Mouse (Mus musculus): ENCODE data around the gene Itpr2.

Itpr2 gene

DNA sequence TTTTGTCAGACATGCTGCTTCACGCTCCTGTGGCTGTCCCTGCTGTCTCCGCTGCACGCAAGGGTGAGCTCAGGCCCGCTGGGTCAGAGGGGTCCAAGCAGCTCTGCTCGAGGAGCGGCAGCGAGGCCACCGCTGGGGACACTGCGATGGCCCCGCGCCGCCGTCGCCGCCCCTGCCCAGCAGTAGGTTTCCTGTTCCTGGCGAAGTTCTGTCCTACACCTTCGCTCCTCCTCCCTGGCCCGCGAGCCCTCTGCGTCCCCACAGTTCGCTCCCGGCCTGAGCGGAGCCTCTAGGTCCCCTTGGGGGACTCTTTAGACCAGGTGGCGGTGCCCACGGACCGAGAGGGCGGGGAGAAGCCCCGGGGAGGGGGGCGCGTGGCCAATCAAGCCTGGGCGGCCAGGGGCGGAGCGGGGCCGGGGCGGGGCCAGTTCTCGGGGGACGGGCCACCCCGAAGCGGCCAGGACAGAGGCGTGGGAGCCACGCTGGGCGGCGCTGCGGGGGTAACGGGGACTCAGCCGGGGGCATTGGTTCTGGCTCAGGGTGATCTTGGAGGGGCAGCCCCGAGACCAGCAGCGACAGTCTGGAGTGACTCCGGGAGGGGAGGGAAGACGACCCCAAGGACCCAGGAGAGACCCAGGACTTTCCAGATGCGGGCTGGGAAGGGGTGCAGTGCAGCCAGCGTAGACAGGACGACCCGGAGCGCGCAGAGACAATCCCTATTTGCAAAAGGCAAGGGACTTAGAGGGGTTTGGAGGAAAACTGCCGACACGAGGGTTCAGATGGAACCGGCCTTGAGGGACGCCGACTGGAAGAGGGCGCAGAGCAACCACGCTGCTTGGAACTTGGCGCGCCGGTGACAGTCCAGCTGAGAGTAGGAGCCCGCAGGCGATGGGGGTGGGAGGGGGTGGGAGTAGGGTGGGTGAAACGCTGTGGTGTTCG, at the start of gene Itpr2:
Gene Itpr2 (minus strand): TSS at position 358 of the 939 bp plus-strand sequence.
- DNase-seq (ENCODE audit: low read depth, low spot score) = peak; percentile 95

DNA sequence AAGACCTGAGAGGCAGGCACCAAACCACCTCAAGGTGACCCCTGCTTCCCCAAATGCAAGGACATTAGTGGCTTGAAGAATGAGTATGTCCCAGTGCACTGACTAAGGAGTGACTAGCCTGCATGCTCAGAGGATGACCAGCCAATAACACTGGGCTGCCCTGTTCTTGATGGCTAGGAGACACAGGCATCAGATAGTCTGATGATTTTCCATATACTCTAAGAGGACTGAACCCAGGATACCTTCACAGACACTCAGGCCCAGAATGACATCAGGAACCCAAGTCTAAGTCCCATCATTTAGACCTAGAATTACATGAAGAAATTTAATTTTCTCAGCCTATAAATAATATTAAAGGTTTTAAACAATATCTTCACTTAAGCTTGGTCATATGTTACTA, 49.3 kb upstream of the Itpr2 start:
- no peak for DNase-seq (ENCODE audit: low read depth, low spot score)

DNA sequence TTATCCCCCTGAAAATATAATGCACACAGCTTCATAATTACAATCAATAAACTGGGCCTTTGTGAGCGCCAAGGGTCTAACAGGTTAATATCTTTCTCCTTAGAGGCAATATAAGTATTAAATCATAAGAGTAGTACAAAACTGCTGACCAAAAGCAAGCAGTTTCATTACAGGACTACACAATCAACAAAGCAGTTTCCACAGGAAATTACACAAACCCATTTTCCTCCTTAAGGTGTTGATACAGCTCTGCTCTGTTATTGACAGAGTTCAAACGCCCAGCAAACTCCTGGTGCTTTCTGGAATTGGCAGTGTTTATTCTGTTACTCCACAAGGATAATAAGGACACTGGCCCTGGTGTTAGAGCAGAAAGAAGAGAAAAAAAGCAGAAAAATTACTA, 48.4 kb upstream of the Itpr2 start:
- no peak for DNase-seq (ENCODE audit: low read depth, low spot score)

DNA sequence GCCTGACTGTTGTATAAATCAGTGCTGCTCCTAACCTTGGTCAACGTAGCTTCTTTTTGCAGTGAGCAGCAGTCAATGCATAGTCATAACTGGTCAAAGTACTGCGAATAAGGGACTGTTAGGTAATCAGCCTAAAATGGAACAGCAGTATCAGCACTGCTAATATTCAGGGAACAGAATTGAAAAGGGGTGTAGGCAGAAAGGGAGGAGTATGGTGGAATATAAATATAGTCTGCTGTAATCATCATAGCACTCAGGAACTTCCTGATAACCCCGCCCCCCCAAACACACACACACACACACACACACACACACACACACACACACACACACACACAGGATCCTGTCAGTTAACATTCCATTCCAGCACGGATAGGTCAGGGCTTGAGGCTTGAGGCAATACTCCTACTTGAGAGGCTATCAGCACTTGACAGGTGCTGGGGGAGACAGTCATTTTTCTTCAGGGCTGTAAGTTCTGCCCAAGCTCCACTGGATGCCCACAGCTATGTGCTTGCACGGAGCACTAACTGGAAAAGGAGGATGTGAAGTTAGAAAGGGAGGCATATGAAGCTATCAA, 43.4 kb upstream of the Itpr2 start:
- DNase-seq (ENCODE audit: low read depth, low spot score) = no peak

DNA sequence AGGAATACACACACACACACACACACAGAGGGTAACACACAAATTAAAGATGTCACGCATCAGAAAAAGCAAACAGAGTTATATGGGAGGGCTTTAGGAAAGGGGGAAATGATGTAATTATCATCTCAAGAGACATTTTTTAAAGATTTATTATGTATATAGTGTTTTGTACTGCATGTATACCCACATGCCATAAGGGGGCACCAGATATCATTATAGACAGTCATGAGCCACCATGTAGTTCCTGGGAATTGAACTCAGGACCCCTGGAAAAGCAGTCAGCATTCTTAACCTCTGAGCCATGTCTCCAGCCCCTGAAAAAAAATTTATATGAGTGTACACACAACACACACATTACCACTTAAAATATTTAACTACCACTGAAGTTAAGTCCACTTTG, 42.6 kb upstream of the Itpr2 start:
- DNase-seq (ENCODE audit: low read depth, low spot score) = peak; percentile 30

DNA sequence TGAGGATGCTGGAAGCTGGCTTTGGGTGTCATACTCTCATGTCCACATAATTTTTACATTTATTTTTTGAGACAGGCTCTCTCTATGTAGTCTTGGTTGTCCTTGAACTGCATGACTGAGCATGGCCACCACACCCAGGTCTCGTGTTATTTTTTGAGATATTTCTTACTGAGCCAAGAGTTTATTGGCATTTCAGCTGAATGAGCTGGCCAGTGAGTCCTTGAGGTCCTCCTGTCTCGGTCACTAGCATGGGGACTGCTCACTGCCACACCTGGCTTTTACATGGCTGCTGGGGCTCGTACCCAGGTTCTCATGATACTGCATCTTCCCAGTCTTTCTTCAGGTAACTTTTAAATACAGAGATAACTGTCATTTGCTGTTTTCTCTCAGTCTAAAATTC, 38.4 kb upstream of the Itpr2 start:
- no peak for DNase-seq (ENCODE audit: low read depth, low spot score)

DNA sequence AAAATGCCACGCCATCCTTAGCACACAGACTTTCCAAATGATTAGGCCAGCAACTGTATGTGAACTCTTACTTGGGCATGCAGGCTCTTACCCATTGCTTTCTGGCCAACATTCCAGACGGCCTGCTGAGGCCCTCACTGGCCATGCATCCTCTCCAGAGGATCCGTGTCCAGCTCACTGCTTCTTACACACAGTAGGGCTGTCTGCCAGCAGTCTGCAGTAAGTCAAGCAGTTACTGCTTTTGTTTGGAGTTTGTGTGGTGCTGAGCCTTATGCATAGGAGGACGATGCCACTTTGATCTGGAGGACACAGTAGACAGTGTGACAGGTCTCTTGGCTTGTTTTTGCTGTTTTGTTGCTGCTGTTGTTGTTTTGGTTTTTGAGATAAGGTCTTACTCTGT, 36.6 kb upstream of the Itpr2 start:
- DNase-seq (ENCODE audit: low read depth, low spot score) = no peak

DNA sequence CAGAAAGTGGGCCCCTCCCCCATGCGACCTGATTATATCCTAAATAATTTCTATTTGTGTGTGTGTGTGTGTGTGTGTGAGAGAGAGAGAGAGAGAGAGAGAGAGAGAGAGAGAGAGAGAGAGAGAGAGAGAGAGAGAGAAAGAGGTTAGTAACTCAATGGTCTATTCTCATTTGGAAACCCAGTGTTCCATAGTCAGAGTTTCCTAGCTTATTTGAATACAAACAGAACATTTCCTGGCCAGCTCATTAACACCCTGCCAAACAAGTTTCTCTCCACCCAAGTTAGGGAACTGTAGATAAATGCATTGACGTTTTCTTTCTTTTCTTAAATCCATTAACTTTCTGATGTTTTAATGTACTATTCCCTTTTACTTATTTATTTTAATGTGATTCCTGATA, 36.0 kb upstream of the Itpr2 start:
- no peak for DNase-seq (ENCODE audit: low read depth, low spot score)

DNA sequence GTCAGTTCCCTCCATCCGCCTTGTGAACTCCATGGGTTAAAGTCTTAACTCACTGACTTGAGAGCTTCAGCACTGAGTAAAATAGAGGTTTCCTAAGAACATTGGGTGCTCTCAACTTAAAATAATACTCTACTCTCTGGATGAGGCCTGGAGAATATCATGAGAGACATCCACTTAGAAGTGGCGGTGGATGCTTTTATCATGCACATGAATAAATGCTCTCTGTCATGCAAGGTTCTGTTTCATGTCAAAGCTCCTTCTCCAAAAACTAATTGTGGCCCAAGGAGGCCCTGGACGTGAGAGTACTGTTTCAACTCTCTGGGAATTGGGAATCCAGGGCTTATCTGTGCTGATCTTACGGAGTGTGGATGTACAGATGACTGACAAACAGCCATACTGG, 35.1 kb upstream of the Itpr2 start:
- no peak for DNase-seq (ENCODE audit: low read depth, low spot score)

DNA sequence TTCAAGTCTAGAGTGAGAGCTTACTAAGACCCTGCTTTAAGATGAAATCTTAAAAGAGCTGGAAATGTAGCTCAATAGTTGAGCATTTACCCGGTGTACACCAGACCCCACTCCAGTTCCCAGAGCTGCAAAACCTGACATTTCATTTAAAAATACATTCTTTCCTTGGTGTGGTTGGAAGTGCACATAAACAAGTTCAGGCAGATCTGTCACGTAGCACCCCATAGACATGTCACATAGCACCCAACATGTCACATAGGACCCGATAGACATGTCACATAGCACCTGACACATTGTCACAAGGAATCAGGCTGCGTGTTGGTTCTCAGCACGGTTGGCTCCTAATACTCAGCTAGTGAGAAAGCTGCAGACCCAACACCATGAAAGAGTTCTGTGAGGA, 33.5 kb upstream of the Itpr2 start:
- DNase-seq (ENCODE audit: low read depth, low spot score) = no peak

DNA sequence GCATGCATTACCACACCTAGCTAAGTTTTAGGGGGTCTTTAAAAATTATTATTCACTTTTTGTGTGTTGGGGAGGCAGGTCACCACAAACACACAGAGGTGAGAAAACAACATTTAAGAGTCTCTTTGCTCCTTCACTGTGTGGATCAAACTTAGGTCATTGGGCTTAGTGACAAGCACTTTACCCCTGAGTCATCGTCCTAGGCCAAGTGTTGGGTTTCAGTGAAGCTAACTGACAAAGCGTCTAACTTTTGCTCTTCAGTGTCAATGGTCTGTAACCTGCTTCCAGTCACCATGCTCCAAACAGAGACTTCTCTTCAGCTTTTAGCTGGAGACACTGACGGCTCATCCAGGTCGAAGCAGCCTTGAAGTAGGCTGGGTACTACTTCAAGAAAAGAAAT, 31.1 kb upstream of the Itpr2 start:
- DNase-seq (ENCODE audit: low read depth, low spot score) = no peak

DNA sequence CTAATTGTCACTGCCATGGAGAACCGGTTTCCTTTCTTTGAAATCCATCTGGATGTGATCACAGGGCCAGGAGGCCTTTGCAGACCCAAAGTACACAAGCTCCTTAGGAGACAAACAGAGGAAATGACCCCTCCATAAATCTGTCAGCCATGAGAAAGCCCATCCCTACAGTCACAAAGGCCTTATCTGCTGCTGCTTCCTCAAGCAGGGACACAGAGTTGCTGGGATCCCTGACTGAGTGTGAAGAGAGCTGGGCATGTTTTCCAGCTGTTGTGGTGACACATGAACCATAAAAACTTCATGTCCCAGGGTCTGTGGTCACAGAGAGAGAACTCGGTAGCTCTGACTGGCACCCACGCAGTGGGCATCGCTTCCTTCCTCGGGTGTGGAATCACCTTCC, 28.7 kb upstream of the Itpr2 start:
- DNase-seq (ENCODE audit: low read depth, low spot score) = no peak

DNA sequence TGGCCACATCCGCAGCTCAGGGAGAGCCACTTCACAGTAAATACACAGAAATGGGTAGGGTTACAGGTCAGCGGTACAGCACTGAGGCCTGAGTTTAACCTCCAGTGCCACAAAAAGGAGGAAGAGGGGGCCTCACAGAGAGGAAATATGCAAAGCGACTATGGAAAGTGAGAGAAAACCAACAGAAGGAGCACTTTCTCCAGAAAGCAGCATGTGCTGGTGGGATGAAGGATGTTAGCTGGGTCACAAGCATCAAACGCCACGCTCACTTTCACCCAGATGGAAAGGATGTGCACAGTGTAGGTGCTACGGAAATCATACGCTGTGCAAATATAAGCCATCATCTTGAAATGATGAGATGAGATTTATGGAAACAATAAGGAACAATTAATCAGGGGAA, 28.3 kb upstream of the Itpr2 start:
- DNase-seq (ENCODE audit: low read depth, low spot score) = no peak

DNA sequence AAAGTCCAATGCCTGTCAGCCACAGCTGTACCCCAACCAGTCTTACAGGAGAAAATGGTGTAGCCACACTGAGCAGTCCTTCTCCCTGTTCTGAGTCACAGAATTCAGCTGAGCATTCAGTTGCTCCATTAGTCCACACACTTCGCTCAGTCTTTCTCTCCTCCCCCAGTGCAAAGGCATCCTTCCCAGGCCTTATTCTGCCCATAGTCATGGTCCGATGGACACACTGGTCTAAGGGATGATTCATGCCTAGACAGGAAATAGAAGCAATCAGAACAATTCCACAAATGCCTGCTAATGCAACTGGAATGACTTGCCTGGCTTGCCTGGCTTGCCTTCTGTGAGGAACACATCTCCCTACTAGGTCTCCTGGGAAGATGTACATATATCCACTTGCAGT, 25.5 kb upstream of the Itpr2 start:
- no peak for DNase-seq (ENCODE audit: low read depth, low spot score)

DNA sequence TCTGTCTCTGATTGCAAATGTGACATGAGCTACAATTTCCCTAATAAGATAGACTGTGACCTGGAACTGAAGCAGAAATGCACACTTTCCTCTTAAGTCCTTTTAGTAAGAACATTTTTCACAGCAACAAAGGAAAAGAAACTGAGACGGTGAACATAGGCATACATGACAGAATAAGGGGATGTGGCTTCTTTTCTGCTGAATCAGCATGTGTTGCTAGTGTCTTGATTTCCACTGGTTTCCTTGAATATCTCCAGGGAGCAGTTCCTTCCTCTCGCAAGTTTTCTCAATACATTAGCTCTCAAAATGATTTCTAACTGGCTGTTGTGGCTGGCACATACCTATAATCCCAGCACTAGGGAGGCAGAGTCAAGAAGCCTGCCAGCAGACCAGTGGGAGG, 23.5 kb upstream of the Itpr2 start:
- no peak for DNase-seq (ENCODE audit: low read depth, low spot score)

DNA sequence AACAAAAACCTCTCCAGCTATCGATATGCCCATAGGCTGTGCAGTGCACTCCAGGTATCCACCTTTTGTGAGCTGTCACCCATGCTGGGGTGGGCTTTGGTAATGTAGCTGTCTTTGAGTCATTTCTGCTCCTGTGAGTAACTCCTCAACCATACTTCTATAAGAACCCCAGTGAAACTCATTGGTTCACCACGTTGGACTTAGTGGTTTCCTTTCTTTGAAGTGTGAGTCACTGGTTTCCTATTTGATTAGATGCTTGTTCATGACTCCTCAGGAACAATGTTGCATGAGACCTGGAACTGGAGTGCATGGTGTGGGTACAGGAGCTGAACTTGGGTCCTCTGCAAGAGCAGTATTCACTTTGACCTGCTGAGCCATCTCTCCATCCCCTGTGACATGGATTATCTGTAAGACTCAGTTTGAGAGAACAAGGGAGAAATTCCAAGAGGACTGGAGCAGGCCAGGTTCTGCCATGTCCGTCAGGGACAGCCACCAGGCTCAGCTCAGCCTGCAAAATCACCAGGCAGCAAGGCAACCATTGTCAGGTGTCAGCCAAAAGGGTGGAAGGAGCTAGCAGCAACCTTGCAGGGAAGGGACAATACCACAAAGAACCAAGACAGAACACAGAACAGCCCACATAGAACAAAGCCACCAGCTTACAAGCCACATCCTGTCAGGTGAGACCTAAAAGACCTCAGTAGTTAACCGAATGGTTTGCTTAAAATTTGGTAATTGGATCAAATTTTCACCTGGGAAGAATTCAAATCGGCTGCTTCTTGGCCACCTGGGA, 19.6 kb upstream of the Itpr2 start:
- DNase-seq (ENCODE audit: low read depth, low spot score) = no peak

DNA sequence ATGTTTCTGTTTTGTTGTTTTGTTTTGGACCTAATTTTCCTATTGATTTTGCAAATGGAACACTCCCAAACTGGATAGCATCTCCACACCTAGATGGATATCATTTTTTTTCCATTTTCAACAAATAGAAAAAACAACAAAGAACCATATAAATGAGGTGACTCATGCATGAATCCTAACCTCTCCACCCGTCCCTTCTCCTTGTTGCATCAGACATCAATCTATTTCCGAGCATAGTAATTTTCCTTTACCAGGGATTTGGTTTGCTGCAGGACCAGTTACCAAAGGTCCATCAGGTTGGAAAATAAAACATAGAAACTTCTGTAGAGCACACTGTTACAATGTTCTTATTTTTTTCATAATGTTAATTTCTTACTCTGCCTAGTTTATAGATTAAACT, 17.0 kb upstream of the Itpr2 start:
- DNase-seq (ENCODE audit: low read depth, low spot score) = no peak

DNA sequence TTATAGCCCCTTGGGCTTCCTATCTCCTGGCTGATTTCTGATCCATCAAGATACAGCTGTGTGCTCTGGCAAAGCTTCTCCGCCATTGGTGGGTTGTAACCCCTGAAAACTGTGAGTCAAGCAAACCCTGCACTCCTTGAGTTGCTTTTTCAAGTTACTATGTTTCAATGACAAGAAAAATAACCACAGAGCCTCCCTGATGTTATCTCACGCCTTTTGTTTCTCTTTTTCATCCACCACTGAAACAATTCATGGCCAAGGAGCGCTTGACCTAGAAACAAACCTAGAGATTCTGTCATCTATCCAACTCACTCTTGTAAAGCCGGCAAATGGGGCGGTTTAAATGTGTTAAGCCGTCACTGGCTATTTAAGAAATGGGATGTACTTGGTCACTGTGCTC, 13.9 kb upstream of the Itpr2 start:
- DNase-seq (ENCODE audit: low read depth, low spot score) = no peak

DNA sequence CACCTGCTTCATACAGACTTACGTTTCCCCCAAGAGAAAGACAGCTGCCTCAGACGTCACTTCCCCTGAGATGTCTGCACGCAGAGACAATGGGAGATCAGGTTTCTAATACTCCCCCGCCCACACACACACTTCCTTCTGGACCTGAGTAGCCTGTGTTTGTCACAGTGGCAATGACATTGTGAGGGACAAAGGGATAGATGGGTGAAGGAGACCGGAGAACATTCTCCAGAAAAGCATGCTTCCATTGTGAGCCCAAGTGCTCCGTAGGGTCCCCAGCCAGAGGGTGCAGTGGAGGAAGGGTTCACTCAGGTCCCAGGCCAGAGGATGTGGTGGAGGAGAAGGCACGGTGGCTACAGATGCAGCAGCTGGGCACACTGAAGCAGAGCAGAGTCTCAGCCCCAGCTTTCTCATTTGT, 12.5 kb upstream of the Itpr2 start:
- DNase-seq (ENCODE audit: low read depth, low spot score) = peak; percentile 63

DNA sequence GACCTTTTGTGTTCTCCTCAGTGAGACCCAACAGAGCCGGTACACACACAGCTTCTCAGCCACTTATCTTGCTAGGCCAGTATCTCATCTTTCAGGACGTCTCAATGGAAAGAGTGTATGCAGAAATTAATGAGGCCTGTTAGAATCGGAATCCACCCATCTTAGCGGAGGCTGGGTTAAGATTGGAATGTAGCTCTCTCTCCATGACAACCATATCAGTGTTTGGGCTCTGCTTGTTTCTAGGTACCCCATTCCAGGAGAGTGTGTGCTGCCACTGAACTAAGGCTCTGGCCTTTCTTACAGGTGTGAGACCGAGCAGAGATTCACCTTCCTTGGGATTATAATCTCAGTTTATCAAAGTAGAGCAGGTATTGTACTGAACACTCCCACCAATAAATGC, 11.9 kb upstream of the Itpr2 start:
- DNase-seq (ENCODE audit: low read depth, low spot score) = no peak

DNA sequence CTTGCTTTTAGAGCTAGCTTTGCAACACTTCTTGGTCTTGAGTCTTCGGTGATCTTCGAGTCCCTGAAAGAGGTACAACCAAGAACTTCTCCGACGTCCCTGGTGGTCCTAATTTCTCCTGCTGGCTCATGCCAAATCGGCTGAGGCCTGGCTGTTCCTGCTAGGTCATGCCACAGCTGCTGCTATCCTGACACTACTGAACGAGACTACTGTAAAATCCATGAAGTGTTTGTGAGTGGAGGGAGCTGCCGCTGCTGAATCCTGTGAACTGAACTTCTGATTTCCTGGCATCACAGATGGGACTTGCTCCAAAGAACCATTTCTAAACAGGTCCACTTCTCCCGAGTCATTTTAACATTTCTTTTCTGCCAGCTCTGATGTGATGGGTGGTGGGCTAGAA, 11.4 kb upstream of the Itpr2 start:
- no peak for DNase-seq (ENCODE audit: low read depth, low spot score)

DNA sequence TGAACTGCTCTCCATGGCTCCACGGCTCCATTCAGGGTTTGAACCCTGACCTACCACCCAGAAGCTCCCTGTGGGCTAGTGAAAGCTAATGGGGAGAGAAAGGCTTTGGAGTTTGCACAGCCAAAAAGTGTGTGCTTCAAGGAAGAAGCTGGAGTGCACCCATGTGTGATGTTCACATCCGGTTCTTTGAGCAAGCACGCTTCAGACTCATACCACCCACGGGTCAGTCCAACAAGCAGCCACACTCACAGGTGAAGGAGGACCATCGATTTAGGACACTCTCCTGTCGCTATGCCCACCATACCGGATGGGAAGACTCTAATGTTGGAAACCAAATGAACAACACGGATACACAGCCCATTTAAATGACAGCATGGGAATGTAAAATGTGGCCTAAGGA, 9.5 kb upstream of the Itpr2 start:
- DNase-seq (ENCODE audit: low read depth, low spot score) = peak; percentile 65

DNA sequence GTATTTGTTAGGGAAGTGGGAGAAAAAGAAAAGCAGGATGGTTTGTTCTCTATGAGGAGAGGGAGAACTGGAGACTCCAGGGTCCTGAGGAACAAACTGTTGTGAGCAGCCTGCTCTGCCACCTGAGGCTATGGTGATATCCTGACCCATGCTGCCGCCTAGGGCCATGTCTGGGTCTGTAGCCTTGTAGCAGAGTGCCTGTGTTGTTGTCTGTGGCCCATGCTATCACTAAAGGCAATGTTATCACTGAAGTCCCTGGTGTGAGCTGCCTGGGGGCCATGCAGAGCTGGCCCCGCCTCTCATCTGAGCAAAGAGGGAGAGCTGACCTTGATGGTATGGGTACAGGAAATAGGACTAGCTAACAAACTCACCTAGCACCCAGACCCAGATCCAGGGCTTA, 7.9 kb upstream of the Itpr2 start:
- no peak for DNase-seq (ENCODE audit: low read depth, low spot score)
